In the genomic region with DNA sequence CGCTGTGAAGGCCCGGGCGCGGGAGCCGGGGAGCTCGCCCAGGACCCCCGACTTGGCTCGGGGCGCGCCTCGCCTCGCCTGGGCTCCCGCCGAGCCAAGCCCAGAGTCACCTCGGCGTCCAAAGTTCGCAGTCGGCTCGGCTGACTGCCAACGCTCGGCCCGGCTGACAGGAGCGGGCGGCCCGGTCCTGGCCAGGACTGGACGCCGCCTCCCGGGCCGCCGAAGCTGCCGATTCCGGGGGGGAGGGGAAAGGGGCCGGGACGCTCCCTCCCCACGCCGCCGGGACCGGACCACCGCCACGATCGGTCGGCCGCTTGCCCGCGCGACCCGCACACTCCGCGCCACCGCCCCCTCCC, we compare ENCODE assay signal across 8 mouse cellular contexts. TPM values are rescaled to one million over a fixed set of nuclear protein-coding genes. Genes with fewer than 3 reads are reported as not detected.
DNase-seq lines count a peak whose midpoint lies in the region; ATAC-seq and TF ChIP-seq lines count a peak whose summit lies in the region.

No protein-coding gene starts in this region.

- H3K4me2 ChIP-seq in hindbrain, postnatal 0 days (ENCODE audit: low read depth, low read length) = peak overlapping the region; percentile 71
- H3K4me2 ChIP-seq in liver, embryonic 13.5 days = peak overlapping the region; percentile 79

- no peaks in the 10 kb centered on the region for H3K27me3 ChIP-seq in liver, adult 2 months (ENCODE audit: control insufficient read depth, insufficient read depth, low read length)
- H3K27me3 ChIP-seq in erythroblast, embryonic 14.5 days (ENCODE audit: control insufficient read depth) = no peaks in the 10 kb centered on the region
- no peaks in the 10 kb centered on the region for H3K27me3 ChIP-seq in hindbrain, postnatal 0 days (ENCODE audit: insufficient read depth, low read length)
- H3K27me3 ChIP-seq in liver, embryonic 13.5 days = no peaks in the 10 kb centered on the region

- H3K79me2 ChIP-seq in liver, adult 2 months (ENCODE audit: control insufficient read depth, insufficient read depth, low read length) = peaks cover 24% of the 10 kb centered on the region; the same call in 1 of the 2 replicates

- no peaks in the 10 kb centered on the region for H3K36me3 ChIP-seq in liver, adult 2 months (ENCODE audit: control insufficient read depth, insufficient read depth, low read length)
- H3K36me3 ChIP-seq in erythroblast, embryonic 14.5 days (ENCODE audit: control insufficient read depth) = peaks cover 14% of the 10 kb centered on the region
- H3K36me3 ChIP-seq in hindbrain, postnatal 0 days (ENCODE audit: insufficient read depth, low read length) = no peaks in the 10 kb centered on the region
- H3K36me3 ChIP-seq in liver, embryonic 13.5 days = no peaks in the 10 kb centered on the region; the same call in 1 of the 2 replicates

- H3K9ac ChIP-seq in liver, adult 2 months (ENCODE audit: low read depth, low read length) = peak overlapping the region; percentile 96
- peak overlapping the region; percentile 77 for H3K9ac ChIP-seq in hindbrain, postnatal 0 days (replicated peaks; ENCODE audit: low read length)
- peak overlapping the region; percentile 95 for H3K9ac ChIP-seq in liver, embryonic 13.5 days

- TF ChIP-seq CTCF in liver, adult 2 months (IDR thresholded peaks at IDR 0.05; ENCODE audit: low read depth, low read length) = no peak
- TF ChIP-seq CTCF in hindbrain, postnatal 0 days (IDR thresholded peaks at IDR 0.05; ENCODE audit: low read depth) = no peak
- TF ChIP-seq CTCF in olfactory bulb, adult 2 months (IDR thresholded peaks at IDR 0.05; ENCODE audit: insufficient read depth, low read depth, low read length) = no peak

- TF ChIP-seq POLR2A in liver, adult 2 months (IDR thresholded peaks at IDR 0.05; ENCODE audit: extremely low read depth, insufficient read depth, low read length) = no peak
- TF ChIP-seq POLR2A in olfactory bulb, adult 2 months (IDR thresholded peaks at IDR 0.05; ENCODE audit: insufficient read depth, low read depth, low read length) = no peak

- H3K27ac ChIP-seq in liver, adult 2 months (replicated peaks; ENCODE audit: insufficient read depth, low read depth, low read length) = peak overlapping the region; percentile 96
- H3K27ac ChIP-seq in hindbrain, postnatal 0 days = peak overlapping the region; percentile 93
- peak overlapping the region; percentile 91 for H3K27ac ChIP-seq in liver, embryonic 13.5 days
- peak overlapping the region; percentile 91 for H3K27ac ChIP-seq in olfactory bulb, adult 2 months (ENCODE audit: insufficient read depth, low read depth, low read length)

- peak; percentile 43 for ATAC-seq in hindbrain, postnatal 0 days
- peak; percentile 65 for ATAC-seq in liver, embryonic 13.5 days (ENCODE audit: low read depth)

- H3K4me3 ChIP-seq in liver, adult 2 months (ENCODE audit: insufficient read depth, low read depth, low read length) = peak overlapping the region; percentile 89
- H3K4me3 ChIP-seq in erythroblast, embryonic 14.5 days (replicated peaks) = peak overlapping the region; percentile 99
- H3K4me3 ChIP-seq in hindbrain, postnatal 0 days (ENCODE audit: low read length) = peak overlapping the region; percentile 74
- peak overlapping the region; percentile 88 for H3K4me3 ChIP-seq in liver, embryonic 13.5 days (replicated peaks)
- peak overlapping the region; percentile 92 for H3K4me3 ChIP-seq in olfactory bulb, adult 2 months (ENCODE audit: insufficient read depth, low read depth, low read length)

- DNase-seq in liver, adult 2 months (ENCODE audit: extremely low read depth, low read depth, low spot score) = peak; percentile 69
- no peak for DNase-seq in liver
- DNase-seq in hindbrain, postnatal 0 days (ENCODE audit: low spot score) = peak; percentile 71
- no peak for DNase-seq in liver, embryonic 13.5 days
- DNase-seq in thymus, postnatal 4 days = no peak
- no peak for DNase-seq in embryo, embryonic 10.5 days (ENCODE audit: low spot score)

- WGBS in liver, adult 2 months = under 1% methylated on average over 47 of the region's 50 CpGs
- 0% methylated on average over 46 of the region's 50 CpGs for WGBS in hindbrain, postnatal 0 days
- under 1% methylated on average over 47 of the region's 50 CpGs for WGBS in liver, embryonic 13.5 days (ENCODE audit: insufficient replicate concordance)
- WGBS in olfactory bulb, adult 2 months = 1% methylated on average over 49 of the region's 50 CpGs

- H3K4me1 ChIP-seq in liver, adult 2 months (ENCODE audit: control insufficient read depth, insufficient read depth, low read length) = peaks cover 10% of the 10 kb centered on the region; the same call in 1 of the 2 replicates
- peaks cover 51% of the 10 kb centered on the region for H3K4me1 ChIP-seq in erythroblast, embryonic 14.5 days (ENCODE audit: control insufficient read depth)
- peaks cover 20% of the 10 kb centered on the region for H3K4me1 ChIP-seq in hindbrain, postnatal 0 days (ENCODE audit: insufficient read depth, low read length)
- H3K4me1 ChIP-seq in liver, embryonic 13.5 days (replicated peaks) = peaks cover 58% of the 10 kb centered on the region
- peaks cover 11% of the 10 kb centered on the region; the same call in 1 of the 2 replicates for H3K4me1 ChIP-seq in olfactory bulb, adult 2 months (ENCODE audit: control insufficient read depth, insufficient read depth, low read length)

- no peaks in the 10 kb centered on the region for H3K9me3 ChIP-seq in erythroblast, embryonic 14.5 days (ENCODE audit: control insufficient read depth, low read length)
- H3K9me3 ChIP-seq in hindbrain, postnatal 0 days (ENCODE audit: low read length) = no peaks in the 10 kb centered on the region
- H3K9me3 ChIP-seq in liver, embryonic 13.5 days (replicated peaks) = no peaks in the 10 kb centered on the region

RNA-seq across cellular contexts. Expression of a gene that starts 0.3 kb away (rescaled TPM):
- total RNA-seq in liver, adult 2 months (2014; rRNA removed) = 57.5 and 63.7 TPM in 2 replicates
- polyA plus RNA-seq in liver, adult 2 months (2012; rRNA removed) = 24.7 and 27.7 TPM in 2 replicates
- 6.2 and 7.3 TPM in 2 replicates for polyA plus RNA-seq in erythroblast, embryonic 14.5 days (2012)
- 81.7 and 97.8 TPM in 2 replicates for total RNA-seq in hindbrain, postnatal 0 days (2014; rRNA removed)
- 31.0 and 32.0 TPM in 2 replicates for polyA plus RNA-seq in hindbrain, postnatal 0 days (2015; fragmentation: Nextera tagmentation; extraction: Ambion mirVana)
- 22.3 and 28.0 TPM in 2 replicates for polyA plus RNA-seq in liver, embryonic 13.5 days (2015; fragmentation: Nextera tagmentation; extraction: Ambion mirVana)
- polyA plus RNA-seq in olfactory bulb, adult 2 months (2012; ENCODE audit: insufficient read depth, insufficient read length, low replicate concordance, missing spikeins) = 165 TPM in 1 of 2 replicates, not detected in the other

Comparison
In these comparisons a context has a peak if more than half of its experiments do, and no peak if none do; other contexts are left out.
1. DNase-seq: peak in liver, adult 2 months (single experiment) and hindbrain, postnatal 0 days (single experiment); none in liver (single experiment), liver, embryonic 13.5 days (single experiment), thymus, postnatal 4 days (single experiment) and embryo, embryonic 10.5 days (single experiment).
2. Peak in every context shown above with its lines, with median percentiles within 50 percentile points of each other: H3K27ac ChIP-seq, H3K4me3 ChIP-seq and H3K9ac ChIP-seq.